Mouse (Mus musculus) heart, embryonic 16.5 days (tissue): ENCODE measurements around the gene Zfp410. TPM values are rescaled to one million over a fixed set of nuclear protein-coding genes. Genes with fewer than 3 reads are reported as not detected.

ENCODE experiments used
- ATAC-seq: fragments of 200-750 bp; cut with Nextera tagmentation; replicated peaks from 2 replicates; pipeline ENCODE4 v1.8.0; 2017; ENCODE audit warnings: moderate number of reproducible peaks; ENCODE audit not compliant: insufficient read depth, low FRiP score; ENCODE audit errors: extremely low read depth
- H3K27ac ChIP-seq: fragments of 300-500 bp; sonication (generic); 2 replicates; pipeline ENCODE4 v1.5.1; 2014; ENCODE audit warnings: mild to moderate bottlenecking, low read length, control low read depth, moderate library complexity
- H3K27me3 ChIP-seq: fragments of 300-500 bp; sonication (generic); 2 replicates; pipeline ENCODE4 v1.6.1; 2014; ENCODE audit warnings: low read length, mixed read lengths; ENCODE audit not compliant: control insufficient read depth, insufficient read depth
- H3K36me3 ChIP-seq: fragments of 300-500 bp; sonication (generic); 2 replicates; pipeline ENCODE4 v1.6.1; 2014; ENCODE audit not compliant: control insufficient read depth, insufficient read depth
- H3K4me1 ChIP-seq: fragments of 300-500 bp; sonication (generic); 2 replicates; pipeline ENCODE4 v1.6.1; 2014; ENCODE audit warnings: low read length, mixed read lengths; ENCODE audit not compliant: control insufficient read depth, insufficient read depth
- H3K4me2 ChIP-seq: fragments of 300-500 bp; sonication (generic); 2 replicates; pipeline ENCODE4 v1.6.1; 2014; ENCODE audit warnings: low read depth, mild to moderate bottlenecking, control low read depth, low read length
- H3K4me3 ChIP-seq: fragments of 300-500 bp; sonication (generic); 2 replicates; pipeline ENCODE4 v1.5.1; 2014; ENCODE audit warnings: mild to moderate bottlenecking, control low read depth, low read length
- H3K9ac ChIP-seq: fragments of 300-500 bp; sonication (generic); 2 replicates; pipeline ENCODE4 v1.6.1; 2014; ENCODE audit warnings: low read length, control low read depth
- H3K9me3 ChIP-seq: fragments of 300-500 bp; sonication (generic); replicated peaks from 2 replicates; pipeline ENCODE4 v1.6.1; 2016; ENCODE audit warnings: low read length; ENCODE audit not compliant: control insufficient read depth
- WGBS: fragments of 180-500 bp; shearing (Covaris S2); extraction: QIAGEN DNeasy Blood & Tissue Kit; methylation state at CpG from one replicate; pipeline ENCODE4 v1.1.7; 2014; 5-methylcytosine and 5-hydroxymethylcytosine counted together
- polyA plus RNA-seq: library from polyadenylated mRNA; unstranded; fragments of >200 nt; fragmentation: Nextera tagmentation; extraction: Ambion mirVana; gene quantifications from 2 replicates; pipeline ENCODE4 v1.2.1, GENCODE M21; 2015

Zfp410 gene
- polyA plus RNA-seq, 1 experiment from 2014 or later = 54.0 TPM

GRCm38 (mm10) chr12:84366971-84367370 is 50.3 kb downstream of the Zfp410 start:
- H3K9ac ChIP-seq = no peak overlapping the region
- no peak overlapping the region for H3K4me3 ChIP-seq
- H3K27ac ChIP-seq = no peak overlapping the region
- no peak overlapping the region for H3K4me2 ChIP-seq
- WGBS = 67% methylated on average over 9 of the region's 9 CpGs
- no peaks in the 10 kb centered on the region for H3K9me3 ChIP-seq
- no peak for ATAC-seq
- no peaks in the 10 kb centered on the region for H3K27me3 ChIP-seq
- peaks cover 36% of the 10 kb centered on the region for H3K36me3 ChIP-seq
- peaks cover 19% of the 10 kb centered on the region for H3K4me1 ChIP-seq

- H3K9me3 ChIP-seq = no peaks in the 10 kb centered on the region
- no peak overlapping the region for H3K4me2 ChIP-seq
- 81% methylated on average over 5 of the region's 5 CpGs for WGBS
- no peak overlapping the region for H3K27ac ChIP-seq
- H3K4me3 ChIP-seq = no peak overlapping the region
- no peak overlapping the region for H3K9ac ChIP-seq
- no peak for ATAC-seq
- no peaks in the 10 kb centered on the region for H3K27me3 ChIP-seq
- H3K4me1 ChIP-seq = peaks cover 16% of the 10 kb centered on the region
- peaks cover 48% of the 10 kb centered on the region for H3K36me3 ChIP-seq
Observed at GRCm38 (mm10) chr12:84371647-84372046, 55.0 kb downstream of the Zfp410 start.

GRCm38 (mm10) chr12:84373831-84374481 is 57.3 kb downstream of the Zfp410 start:
- Histone ChIP-seq H3K4me2 (no peak overlapping the region), H3K27me3 (no peaks in the 10 kb centered on the region), H3K9me3 (no peaks in the 10 kb centered on the region), H3K4me1 (peaks cover 16% of the 10 kb centered on the region), H3K9ac (peak overlapping the region; percentile 38; the same call in 1 of the 2 replicates), H3K27ac (peak overlapping the region; percentile 93), H3K4me3 (no peak overlapping the region), H3K36me3 (peaks cover 56% of the 10 kb centered on the region)
- 38% methylated on average over 6 of the region's 6 CpGs for WGBS
- ATAC-seq = peak; percentile 75

- peak overlapping the region; percentile 62 for H3K9ac ChIP-seq
- H3K4me3 ChIP-seq = peak overlapping the region; percentile 45
- H3K4me2 ChIP-seq = peak overlapping the region; percentile 57
- no peaks in the 10 kb centered on the region for H3K9me3 ChIP-seq
- peaks cover 20% of the 10 kb centered on the region for H3K36me3 ChIP-seq
- peaks cover 29% of the 10 kb centered on the region for H3K4me1 ChIP-seq
- ATAC-seq = peak; percentile 74
- WGBS = 56% methylated on average over 4 of the region's 4 CpGs
- H3K27me3 ChIP-seq = no peaks in the 10 kb centered on the region
- peak overlapping the region; percentile 90 for H3K27ac ChIP-seq
Observed at GRCm38 (mm10) chr12:84382369-84382768, 65.7 kb downstream of the Zfp410 start.

GRCm38 (mm10) chr12:84384644-84385081 is 68.0 kb downstream of the Zfp410 start:
- Histone ChIP-seq H3K9me3 (no peaks in the 10 kb centered on the region), H3K9ac (peak overlapping the region; percentile 45; the same call in 1 of the 2 replicates), H3K27ac (peak overlapping the region; percentile 91), H3K36me3 (peaks cover 3% of the 10 kb centered on the region), H3K4me3 (no peak overlapping the region), H3K4me2 (0 out of 2 replicates have a peak overlapping the region, but pooled peaks have one; percentile 17), H3K27me3 (no peaks in the 10 kb centered on the region), H3K4me1 (peaks cover 29% of the 10 kb centered on the region)
- WGBS = 24% methylated on average over 5 of the region's 5 CpGs
- ATAC-seq = peak; percentile 82

GRCm38 (mm10) chr12:84385408-84385807 is 68.8 kb downstream of the Zfp410 start:
- no peak for ATAC-seq
- 0 out of 2 replicates have a peak overlapping the region, but pooled peaks have one; percentile 7 for H3K9ac ChIP-seq
- H3K9me3 ChIP-seq = no peaks in the 10 kb centered on the region
- 80% methylated on average over 4 of the region's 4 CpGs for WGBS
- H3K4me2 ChIP-seq = no peak overlapping the region
- H3K36me3 ChIP-seq = peaks cover 3% of the 10 kb centered on the region
- H3K4me3 ChIP-seq = no peak overlapping the region
- H3K4me1 ChIP-seq = peaks cover 29% of the 10 kb centered on the region
- H3K27me3 ChIP-seq = no peaks in the 10 kb centered on the region
- peak overlapping the region; percentile 91 for H3K27ac ChIP-seq

GRCm38 (mm10) chr12:84388097-84388496 is 71.4 kb downstream of the Zfp410 start:
- H3K36me3 ChIP-seq = peaks cover 5% of the 10 kb centered on the region; the same call in 1 of the 2 replicates
- H3K27ac ChIP-seq = no peak overlapping the region
- H3K9ac ChIP-seq = no peak overlapping the region
- WGBS = 83% methylated on average over 8 of the region's 8 CpGs
- H3K4me1 ChIP-seq = peaks cover 22% of the 10 kb centered on the region
- H3K4me2 ChIP-seq = no peak overlapping the region
- no peaks in the 10 kb centered on the region for H3K9me3 ChIP-seq
- H3K27me3 ChIP-seq = no peaks in the 10 kb centered on the region
- no peak overlapping the region for H3K4me3 ChIP-seq
- ATAC-seq = no peak

- H3K4me1 ChIP-seq = peaks cover 20% of the 10 kb centered on the region
- WGBS = 69% methylated on average over 14 of the region's 14 CpGs
- no peaks in the 10 kb centered on the region for H3K9me3 ChIP-seq
- ATAC-seq = no peak
- 0 out of 2 replicates have a peak overlapping the region, but pooled peaks have one; percentile 14 for H3K4me2 ChIP-seq
- H3K36me3 ChIP-seq = peaks cover 7% of the 10 kb centered on the region; the same call in 1 of the 2 replicates
- H3K9ac ChIP-seq = no peak overlapping the region
- no peak overlapping the region for H3K27ac ChIP-seq
- H3K4me3 ChIP-seq = no peak overlapping the region
- no peaks in the 10 kb centered on the region for H3K27me3 ChIP-seq
Observed at GRCm38 (mm10) chr12:84388774-84389400, 72.2 kb downstream of the Zfp410 start.

GRCm38 (mm10) chr12:84390336-84390735 is 73.7 kb downstream of the Zfp410 start:
- Histone ChIP-seq H3K36me3 (peaks cover 9% of the 10 kb centered on the region; the same call in 1 of the 2 replicates), H3K9me3 (no peaks in the 10 kb centered on the region), H3K27ac (no peak overlapping the region), H3K9ac (no peak overlapping the region), H3K4me1 (peaks cover 8% of the 10 kb centered on the region), H3K4me2 (no peak overlapping the region), H3K4me3 (no peak overlapping the region), H3K27me3 (no peaks in the 10 kb centered on the region)
- peak; percentile 75; the same call in 1 of the 2 replicates for ATAC-seq
- WGBS = 36% methylated on average over 6 of the region's 6 CpGs
